Mouse (Mus musculus) spleen, adult 2 months (tissue): ENCODE data around the gene Ascc2.

Experiments used
- CTCF ChIP-seq: fragments of 200-500 bp; IDR thresholded peaks from 2 replicates; pipeline ENCODE4 v1.5.1; 2011; ENCODE audit warnings: mild to moderate bottlenecking, inconsistent platforms; ENCODE audit not compliant: insufficient read depth, insufficient read length, insufficient replicate concordance; ENCODE audit errors: extremely low read depth
- POLR2A ChIP-seq: fragments of 200-500 bp; IDR thresholded peaks from 2 replicates; pipeline ENCODE4 v1.6.1; 2011; ENCODE audit warnings: low read depth, low read length, inconsistent platforms

DNA sequence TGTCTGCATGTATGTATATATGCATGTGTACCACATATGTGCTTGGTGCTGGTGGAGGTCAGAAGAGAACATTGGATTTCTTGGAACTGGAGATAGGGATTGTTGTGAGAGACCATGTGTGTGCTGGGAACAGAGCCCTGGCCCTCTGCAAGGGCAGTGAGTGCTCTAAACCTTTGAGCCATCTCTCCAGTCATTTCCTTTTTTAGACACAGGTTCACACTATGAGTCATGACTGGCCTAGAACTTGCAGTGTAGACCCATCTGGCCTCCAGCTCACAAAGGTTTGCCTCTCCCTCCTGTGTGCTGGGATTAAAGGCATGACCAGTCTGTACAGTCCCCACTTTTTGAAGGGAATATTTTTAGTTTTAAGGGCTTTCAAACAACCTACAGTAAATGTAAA, 75.3 kb downstream of the Ascc2 start:
- TF ChIP-seq POLR2A (no peak), CTCF (no peak)
